Mouse (Mus musculus) thymus, postnatal 10 days (tissue): ENCODE results near the gene Lrrc49.

ENCODE experiments used
- DNase-seq, 2 experiments: peaks; one replicate each; pipeline ENCODE4 v3.0.0; 2021; ENCODE audit warnings: low spot score in 2 of 2

Lrrc49 gene

DNA sequence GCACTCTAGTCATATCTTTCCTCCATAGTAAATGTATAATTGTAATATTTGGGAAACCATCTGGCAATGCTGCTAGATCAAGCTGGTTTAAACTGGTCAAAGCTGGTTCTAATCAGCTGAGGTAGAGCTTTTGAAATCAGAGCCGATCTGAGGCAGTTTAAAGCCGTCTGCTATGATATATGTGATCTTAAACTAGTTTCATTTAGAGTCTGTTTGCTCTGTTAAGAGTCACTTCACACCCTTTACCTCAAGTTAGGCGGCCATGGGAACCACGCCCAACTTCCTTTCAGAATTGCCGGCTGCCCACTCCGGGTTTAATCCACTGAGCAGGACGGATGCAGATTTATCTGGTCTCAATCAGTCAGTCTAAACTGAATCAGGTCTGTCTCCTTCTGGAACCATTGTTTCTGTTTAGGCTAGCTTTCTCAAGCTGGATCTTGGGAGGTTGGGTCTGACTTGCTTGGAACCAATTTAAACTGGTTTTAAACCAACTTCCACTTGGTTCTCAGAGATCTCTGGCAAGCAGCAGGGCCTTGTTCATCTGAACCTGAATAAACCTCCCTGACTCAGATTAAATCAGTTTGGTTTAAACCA, 144.4 kb downstream of the Lrrc49 start:
- DNase-seq, result no peak

DNA sequence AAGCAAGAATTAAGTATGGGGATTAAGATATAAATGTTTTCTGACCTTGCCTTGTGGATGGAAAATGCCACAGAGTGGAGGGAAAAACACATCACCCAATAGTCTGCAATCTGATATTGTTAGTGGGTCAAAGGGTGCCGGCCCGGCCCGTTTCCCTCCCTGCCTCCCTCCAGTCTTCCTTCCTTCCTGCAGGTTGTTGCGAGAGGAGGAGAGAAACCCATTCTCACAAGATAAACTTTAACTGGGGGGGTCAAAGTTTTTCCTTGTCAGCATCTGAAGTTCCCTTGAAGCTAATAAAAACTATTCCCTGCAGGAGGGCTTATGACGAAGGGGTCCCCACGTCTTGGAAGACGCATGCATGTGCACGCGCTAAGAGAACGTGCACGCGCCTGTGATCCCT, 157.6 kb downstream of the Lrrc49 start:
- no peak for DNase-seq

DNA sequence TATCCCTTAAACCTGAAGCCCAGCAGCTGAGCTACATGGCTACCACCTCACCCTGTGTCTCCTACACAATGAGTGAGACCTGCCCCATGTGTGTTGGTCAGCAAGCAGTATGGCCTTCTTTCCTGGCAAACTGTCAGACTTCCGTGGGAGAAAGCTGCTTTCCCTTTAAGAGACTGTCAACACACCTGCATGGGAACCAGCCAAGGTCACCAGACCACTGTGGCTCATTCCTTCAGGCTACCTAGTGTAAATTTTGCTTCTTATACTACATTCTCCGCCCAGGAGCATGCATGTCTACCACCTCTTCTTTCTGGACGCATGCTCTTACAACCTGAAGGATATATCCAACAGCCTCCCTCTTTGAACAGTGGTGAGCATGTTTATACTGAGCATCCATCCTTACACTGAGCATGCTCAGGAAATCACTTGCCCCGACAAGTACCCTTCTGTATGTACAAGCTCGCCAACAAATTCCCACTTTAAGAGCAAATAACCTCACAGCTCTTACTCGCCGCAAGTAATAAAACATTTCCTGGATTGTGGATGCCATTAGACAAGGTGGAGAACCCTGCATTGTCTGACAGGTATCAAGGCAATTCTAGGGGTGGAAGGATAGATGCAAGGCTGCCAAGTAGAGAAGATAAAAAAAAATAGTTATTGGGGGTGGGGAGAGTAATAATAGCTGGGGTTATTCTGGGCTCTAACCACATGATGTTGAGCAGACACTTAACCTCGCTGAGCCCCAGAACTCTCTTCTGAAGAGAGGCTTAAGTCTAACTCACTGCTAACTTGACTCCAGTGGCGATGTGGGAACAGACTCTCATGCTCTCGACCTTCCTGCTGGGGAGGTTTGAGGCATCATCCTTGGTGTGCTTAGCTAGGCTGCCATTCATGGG, 158.4 kb downstream of the Lrrc49 start:
- DNase-seq, result no peak

DNA sequence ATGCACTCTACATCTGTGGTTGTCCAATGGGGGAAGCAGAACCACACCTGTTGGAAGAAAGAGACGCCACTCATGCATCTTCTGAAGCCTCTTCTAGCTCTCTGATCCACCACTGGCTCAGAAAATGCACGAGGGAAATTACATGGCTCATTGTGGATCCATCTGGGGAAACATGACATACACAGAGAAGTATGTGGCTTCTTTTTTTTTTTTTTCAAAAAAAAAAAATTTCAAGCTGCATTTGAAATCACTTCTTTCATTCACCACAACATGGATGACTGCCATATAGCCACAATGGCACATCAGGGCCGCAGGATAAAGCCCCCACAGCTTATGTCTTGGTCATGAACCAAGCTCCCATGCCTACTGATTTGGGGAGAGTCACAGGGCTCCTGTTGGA, 159.7 kb downstream of the Lrrc49 start:
- DNase-seq, result no peak

DNA sequence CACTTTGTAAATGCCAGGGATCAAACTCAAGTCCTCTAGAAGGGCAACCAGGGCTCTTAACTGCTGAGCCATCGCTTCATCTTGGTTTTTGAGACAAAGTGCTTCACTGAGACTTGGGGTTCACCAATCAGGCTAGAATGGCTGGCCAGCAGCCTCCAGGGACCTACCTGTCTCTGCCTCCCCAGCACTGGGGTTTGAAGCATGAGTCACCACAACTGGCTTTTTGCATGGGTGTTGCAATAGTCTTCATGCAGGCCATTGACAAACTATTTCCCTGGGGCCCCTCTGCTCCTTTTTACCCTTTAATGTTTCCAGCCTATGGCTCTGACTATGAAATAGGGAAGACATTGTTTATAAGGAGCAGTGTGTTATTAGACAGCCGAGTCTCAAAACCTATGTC, 160.1 kb downstream of the Lrrc49 start:
- DNase-seq, result no peak

DNA sequence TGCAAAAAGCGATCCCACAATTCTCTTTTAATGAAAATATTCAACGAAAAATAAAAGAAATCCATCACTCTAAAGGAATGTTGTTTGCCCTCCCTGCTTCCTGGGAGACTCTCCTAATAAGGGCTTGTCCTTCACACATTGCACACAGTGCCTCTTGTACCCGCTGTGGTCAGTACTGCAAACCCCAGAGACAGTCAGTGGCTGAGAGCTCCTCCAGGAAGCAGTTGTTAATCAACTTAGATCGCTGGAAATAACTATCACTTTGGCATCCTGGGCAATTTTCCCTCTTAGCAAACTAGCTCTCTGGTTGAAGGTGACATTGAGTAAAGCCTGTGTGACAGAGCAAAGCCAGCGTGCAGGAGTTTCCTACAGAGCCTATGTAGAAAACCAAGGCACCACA, 160.9 kb downstream of the Lrrc49 start:
- DNase-seq, result no peak

DNA sequence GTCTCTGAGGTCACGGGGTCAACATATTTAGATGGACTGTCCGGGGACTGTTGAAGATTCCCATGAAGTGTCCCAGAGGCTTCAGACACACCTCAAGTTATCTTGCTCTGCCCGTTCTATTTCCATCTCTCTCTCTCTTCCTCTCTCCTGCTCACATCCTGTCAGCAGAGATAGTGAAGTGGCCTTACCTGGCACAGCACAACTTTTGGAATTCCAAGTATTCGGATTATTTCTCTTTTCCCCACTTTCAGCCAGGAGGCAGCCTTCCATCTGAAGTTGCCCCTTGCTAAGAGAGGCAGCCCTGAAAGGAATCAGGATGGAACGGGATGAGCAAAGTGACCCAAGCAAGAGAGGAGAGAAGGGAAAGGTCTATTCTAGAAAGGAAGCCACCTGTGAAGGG, 161.8 kb downstream of the Lrrc49 start:
- DNase-seq, result no peak

DNA sequence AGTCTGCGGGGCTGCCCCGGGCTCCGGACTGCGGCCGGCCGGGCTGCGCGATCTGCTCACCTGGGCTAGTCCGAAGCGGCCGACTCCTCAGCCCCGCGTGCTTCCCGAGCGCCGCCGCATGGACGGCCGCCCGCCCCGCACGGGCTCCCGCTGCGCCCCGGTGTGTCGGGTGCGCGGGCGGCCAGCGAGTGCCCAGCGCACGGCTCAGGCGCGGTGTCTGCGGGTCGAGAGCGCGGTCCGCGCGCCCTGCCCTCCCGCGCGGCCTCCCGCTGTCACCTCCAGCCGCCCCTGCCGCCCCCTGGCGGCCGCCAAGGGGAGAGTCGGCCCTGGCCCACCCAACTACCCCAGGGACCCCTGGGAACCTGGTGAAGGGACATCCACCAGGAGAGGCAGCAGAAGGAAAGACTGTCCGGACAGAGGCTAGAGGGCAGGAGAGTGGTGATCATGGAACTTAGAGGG, 166.1 kb downstream of the Lrrc49 start, which contains the start of gene Thsd4:
TSS of gene Thsd4 (minus strand) at position 241 of the 459 bp plus-strand sequence.
- peak in 1 of 2 experiments; percentile 62 for DNase-seq

DNA sequence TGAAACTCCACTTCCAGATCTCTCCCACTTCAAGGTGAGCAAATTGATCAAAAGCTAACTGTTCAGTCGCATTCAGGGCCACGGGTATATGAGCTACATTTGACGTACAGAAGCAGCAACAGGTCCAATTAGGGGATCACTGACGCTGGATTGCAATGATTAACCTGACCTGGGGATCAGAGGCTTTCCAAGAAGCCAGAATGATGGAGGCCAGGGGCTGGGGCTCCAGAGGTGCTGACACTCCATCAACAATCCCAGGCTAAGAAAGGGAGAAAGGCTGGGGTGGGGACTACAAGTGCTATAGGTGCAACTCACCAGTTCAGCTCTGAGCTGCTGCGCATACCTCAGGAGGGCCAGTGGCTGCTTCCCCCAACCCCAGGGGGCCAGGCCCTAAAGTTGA, 166.8 kb downstream of the Lrrc49 start:
- no peak for DNase-seq

DNA sequence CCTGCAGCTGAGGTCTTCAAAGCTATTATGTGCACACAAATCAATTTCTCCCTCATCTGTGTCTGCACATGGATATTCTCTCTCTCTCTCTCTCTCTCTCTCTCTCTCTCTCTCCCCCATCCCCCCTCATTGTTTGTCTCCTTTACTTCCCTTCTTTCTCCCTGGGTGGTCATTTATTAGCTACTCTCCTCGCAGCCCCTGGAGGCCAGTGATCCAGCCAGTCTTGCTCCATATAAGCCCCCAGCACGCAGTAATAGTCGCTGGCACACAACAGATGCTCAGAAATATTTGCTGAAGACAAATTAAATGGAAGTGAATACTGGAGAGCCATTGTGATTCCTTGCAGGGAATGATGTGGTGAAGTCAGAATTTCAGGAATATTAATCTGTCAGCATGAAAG, 168.4 kb downstream of the Lrrc49 start:
- DNase-seq, result no peak
